Mouse (Mus musculus): ENCODE results near the gene Slc36a3. TPM values are rescaled to one million over a fixed set of nuclear protein-coding genes. Genes with fewer than 3 reads are reported as not detected.
"Not testable (repeated sequence)": the region's sequence is repeated elsewhere in the genome, so short reads cannot be mapped to it uniquely, and the experiment has no call there.

Slc36a3 gene
- polyA plus RNA-seq, 1 experiment from 2014 or later: not detected

- H3K9ac ChIP-seq (ENCODE audit: low read depth, low read length): no peak overlapping the region
- no peak overlapping the region for H3K27ac ChIP-seq (ENCODE audit: low read length)
- peaks cover 6% of the 10 kb centered on the region; the same call in 1 of the 2 replicates for H3K4me1 ChIP-seq (ENCODE audit: control insufficient read depth, insufficient read depth, low read length)
- no peaks in the 10 kb centered on the region for H3K36me3 ChIP-seq (ENCODE audit: control insufficient read depth, insufficient read depth, low read length)
- peak overlapping the region; percentile 81 for H3K4me2 ChIP-seq (ENCODE audit: low read length)
- WGBS: 39% methylated on average over 11 of the region's 11 CpGs
- ATAC-seq: no peak
- no peaks in the 10 kb centered on the region for H3K27me3 ChIP-seq (ENCODE audit: control insufficient read depth, insufficient read depth, low read depth, low read length)
- peak overlapping the region; percentile 59 for H3K4me3 ChIP-seq (ENCODE audit: low read depth, low read length)
- H3K9me3 ChIP-seq (replicated peaks; ENCODE audit: control insufficient read depth, low read length, poor library complexity, severe bottlenecking): no peaks in the 10 kb centered on the region
These were observed 54.6 kb downstream of the Slc36a3 start for GRCm38 (mm10) chr11:55096731-55097462.

- H3K27me3 ChIP-seq (ENCODE audit: control insufficient read depth, insufficient read depth, low read depth, low read length); H3K36me3 ChIP-seq (ENCODE audit: control insufficient read depth, insufficient read depth, low read length): not testable (repeated sequence)
These were observed 55.2 kb downstream of the Slc36a3 start for GRCm38 (mm10) chr11:55096296-55096695.

GRCm38 (mm10) chr11:55093096-55093495 lies 58.4 kb downstream of the Slc36a3 start:
- no peaks in the 10 kb centered on the region for H3K9me3 ChIP-seq (replicated peaks; ENCODE audit: control insufficient read depth, low read length, poor library complexity, severe bottlenecking)
- no peak overlapping the region for H3K27ac ChIP-seq (ENCODE audit: low read length)
- H3K4me3 ChIP-seq (ENCODE audit: low read depth, low read length): no peak overlapping the region
- H3K4me2 ChIP-seq (ENCODE audit: low read length): no peak overlapping the region
- H3K27me3 ChIP-seq (ENCODE audit: control insufficient read depth, insufficient read depth, low read depth, low read length): no peaks in the 10 kb centered on the region
- no peak overlapping the region for H3K9ac ChIP-seq (ENCODE audit: low read depth, low read length)
- ATAC-seq: no peak
- WGBS: 90% methylated on average over 7 of the region's 7 CpGs
- H3K36me3 ChIP-seq (ENCODE audit: control insufficient read depth, insufficient read depth, low read length): no peaks in the 10 kb centered on the region
- H3K4me1 ChIP-seq (ENCODE audit: control insufficient read depth, insufficient read depth, low read length): no peaks in the 10 kb centered on the region

More at GRCm38 (mm10) chr11:55096296-55096695, 55.2 kb downstream of the Slc36a3 start:
- not testable (repeated sequence) for H3K9ac ChIP-seq (ENCODE audit: low read depth, low read length); H3K9me3 ChIP-seq (replicated peaks; ENCODE audit: control insufficient read depth, low read length, poor library complexity, severe bottlenecking); H3K4me3 ChIP-seq (ENCODE audit: low read depth, low read length); H3K4me1 ChIP-seq (ENCODE audit: control insufficient read depth, insufficient read depth, low read length); ATAC-seq; H3K27ac ChIP-seq (ENCODE audit: low read length); H3K4me2 ChIP-seq (ENCODE audit: low read length)
- WGBS: 86% methylated on average over 4 of the region's 4 CpGs

DNA sequence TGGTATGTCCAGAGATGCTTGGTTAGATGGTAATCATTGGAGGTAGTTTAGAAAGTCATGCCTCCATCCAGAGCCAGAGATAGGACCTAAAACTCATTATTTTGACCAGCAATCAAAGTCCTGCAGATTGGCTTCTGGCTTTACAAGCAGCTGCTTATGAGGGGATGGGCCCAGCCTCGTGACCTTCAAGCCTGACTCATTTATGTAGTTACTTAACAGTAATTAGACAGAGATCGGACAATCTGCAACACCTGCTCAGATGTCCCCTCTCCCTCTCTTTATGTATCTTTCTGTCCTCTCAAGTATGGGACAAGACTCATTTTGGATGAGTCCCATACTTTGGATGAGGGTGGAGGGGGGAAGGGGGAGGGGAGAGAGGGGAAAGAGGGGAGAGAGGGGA lies 61.6 kb downstream of the Slc36a3 start:
- no peaks in the 10 kb centered on the region for H3K36me3 ChIP-seq (ENCODE audit: control insufficient read depth, insufficient read depth, low read length)
- H3K4me1 ChIP-seq (ENCODE audit: control insufficient read depth, insufficient read depth, low read length): no peaks in the 10 kb centered on the region
- H3K9ac ChIP-seq (ENCODE audit: low read depth, low read length): no peak overlapping the region
- ATAC-seq: no peak
- no peak overlapping the region for H3K4me2 ChIP-seq (ENCODE audit: low read length)
- WGBS: 79% methylated on average over 2 of the region's 2 CpGs
- no peak overlapping the region for H3K4me3 ChIP-seq (ENCODE audit: low read depth, low read length)
- H3K9me3 ChIP-seq (replicated peaks; ENCODE audit: control insufficient read depth, low read length, poor library complexity, severe bottlenecking): no peaks in the 10 kb centered on the region
- H3K27me3 ChIP-seq (ENCODE audit: control insufficient read depth, insufficient read depth, low read depth, low read length): no peaks in the 10 kb centered on the region
- H3K27ac ChIP-seq (ENCODE audit: low read length): no peak overlapping the region

- Histone ChIP-seq H3K4me1 (ENCODE audit: control insufficient read depth, insufficient read depth, low read length) (no peaks in the 10 kb centered on the region), H3K36me3 (ENCODE audit: control insufficient read depth, insufficient read depth, low read length) (no peaks in the 10 kb centered on the region), H3K27me3 (ENCODE audit: control insufficient read depth, insufficient read depth, low read depth, low read length) (no peaks in the 10 kb centered on the region), H3K4me3 (ENCODE audit: low read depth, low read length) (no peak overlapping the region), H3K27ac (ENCODE audit: low read length) (no peak overlapping the region), H3K9ac (ENCODE audit: low read depth, low read length) (no peak overlapping the region), H3K4me2 (ENCODE audit: low read length) (no peak overlapping the region), H3K9me3 (replicated peaks; ENCODE audit: control insufficient read depth, low read length, poor library complexity, severe bottlenecking) (no peaks in the 10 kb centered on the region)
- ATAC-seq: no peak
- WGBS: 5% methylated on average over 10 of the region's 10 CpGs
These were observed 64.5 kb downstream of the Slc36a3 start for GRCm38 (mm10) chr11:55087006-55087405.

- no peaks in the 10 kb centered on the region for H3K27me3 ChIP-seq (ENCODE audit: control insufficient read depth, insufficient read depth, low read depth, low read length)
- no peak for ATAC-seq
- no peak overlapping the region for H3K9ac ChIP-seq (ENCODE audit: low read depth, low read length)
- no peaks in the 10 kb centered on the region for H3K4me1 ChIP-seq (ENCODE audit: control insufficient read depth, insufficient read depth, low read length)
- no peaks in the 10 kb centered on the region for H3K36me3 ChIP-seq (ENCODE audit: control insufficient read depth, insufficient read depth, low read length)
- no peaks in the 10 kb centered on the region for H3K9me3 ChIP-seq (replicated peaks; ENCODE audit: control insufficient read depth, low read length, poor library complexity, severe bottlenecking)
- H3K27ac ChIP-seq (ENCODE audit: low read length): no peak overlapping the region
- 64% methylated on average over 5 of the region's 5 CpGs for WGBS
- H3K4me3 ChIP-seq (ENCODE audit: low read depth, low read length): no peak overlapping the region
- no peak overlapping the region for H3K4me2 ChIP-seq (ENCODE audit: low read length)
These were observed 66.1 kb downstream of the Slc36a3 start for GRCm38 (mm10) chr11:55085396-55085795.

GRCm38 (mm10) chr11:55084629-55085028 lies 66.9 kb downstream of the Slc36a3 start:
- Histone ChIP-seq H3K4me2 (ENCODE audit: low read length) (no peak overlapping the region), H3K27ac (ENCODE audit: low read length) (no peak overlapping the region), H3K4me1 (ENCODE audit: control insufficient read depth, insufficient read depth, low read length) (no peaks in the 10 kb centered on the region), H3K9ac (ENCODE audit: low read depth, low read length) (no peak overlapping the region), H3K4me3 (ENCODE audit: low read depth, low read length) (no peak overlapping the region), H3K36me3 (ENCODE audit: control insufficient read depth, insufficient read depth, low read length) (no peaks in the 10 kb centered on the region), H3K9me3 (replicated peaks; ENCODE audit: control insufficient read depth, low read length, poor library complexity, severe bottlenecking) (no peaks in the 10 kb centered on the region), H3K27me3 (ENCODE audit: control insufficient read depth, insufficient read depth, low read depth, low read length) (no peaks in the 10 kb centered on the region)
- 74% methylated on average over 4 of the region's 4 CpGs for WGBS
- ATAC-seq: no peak

- Histone ChIP-seq H3K9ac (ENCODE audit: low read depth, low read length) (no peak overlapping the region), H3K27ac (ENCODE audit: low read length) (no peak overlapping the region), H3K4me3 (ENCODE audit: low read depth, low read length) (no peak overlapping the region), H3K9me3 (replicated peaks; ENCODE audit: control insufficient read depth, low read length, poor library complexity, severe bottlenecking) (no peaks in the 10 kb centered on the region), H3K4me2 (ENCODE audit: low read length) (no peak overlapping the region), H3K4me1 (ENCODE audit: control insufficient read depth, insufficient read depth, low read length) (peaks cover 3% of the 10 kb centered on the region; the same call in 1 of the 2 replicates), H3K36me3 (ENCODE audit: control insufficient read depth, insufficient read depth, low read length) (no peaks in the 10 kb centered on the region), H3K27me3 (ENCODE audit: control insufficient read depth, insufficient read depth, low read depth, low read length) (peaks cover 4% of the 10 kb centered on the region; the same call in 1 of the 2 replicates)
- no peak for ATAC-seq
- 86% methylated on average over 9 of the region's 9 CpGs for whole genome bisulfite sequencing
These were observed 70.3 kb downstream of the Slc36a3 start for GRCm38 (mm10) chr11:55081206-55081605.

DNA sequence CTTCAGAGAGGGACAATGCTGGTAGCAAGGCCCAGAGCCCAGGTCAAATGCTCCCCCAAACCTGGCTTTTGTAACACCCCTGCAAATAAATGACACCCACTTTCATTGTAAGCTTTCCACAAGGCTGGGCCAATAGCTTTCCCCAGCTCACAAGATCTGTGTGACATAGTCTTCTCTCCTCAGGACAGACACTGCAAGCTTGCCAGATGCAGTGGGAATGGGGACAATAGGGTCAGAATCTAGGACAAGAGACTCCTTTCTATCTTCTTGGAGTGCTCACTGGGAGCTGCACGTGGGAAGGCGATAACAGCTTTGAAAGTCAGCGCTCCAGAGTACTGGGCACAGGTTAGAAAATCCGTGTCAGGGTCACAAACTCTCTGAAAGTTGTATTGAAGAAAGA lies 72.3 kb downstream of the Slc36a3 start:
- H3K27ac ChIP-seq (ENCODE audit: low read length): no peak overlapping the region
- H3K9me3 ChIP-seq (replicated peaks; ENCODE audit: control insufficient read depth, low read length, poor library complexity, severe bottlenecking): no peaks in the 10 kb centered on the region
- 67% methylated on average over 4 of the region's 4 CpGs for whole genome bisulfite sequencing
- H3K27me3 ChIP-seq (ENCODE audit: control insufficient read depth, insufficient read depth, low read depth, low read length): peaks cover 4% of the 10 kb centered on the region; the same call in 1 of the 2 replicates
- H3K4me2 ChIP-seq (ENCODE audit: low read length): no peak overlapping the region
- no peak overlapping the region for H3K4me3 ChIP-seq (ENCODE audit: low read depth, low read length)
- ATAC-seq: no peak
- H3K9ac ChIP-seq (ENCODE audit: low read depth, low read length): no peak overlapping the region
- H3K36me3 ChIP-seq (ENCODE audit: control insufficient read depth, insufficient read depth, low read length): no peaks in the 10 kb centered on the region
- peaks cover 3% of the 10 kb centered on the region; the same call in 1 of the 2 replicates for H3K4me1 ChIP-seq (ENCODE audit: control insufficient read depth, insufficient read depth, low read length)

Data from midbrain, embryonic 16.5 days (tissue).